Mouse (Mus musculus): ENCODE measurements around the gene Pcdh9.

GRCm38 (mm10) chr14:93070140-93070539, 820.3 kb downstream of the Pcdh9 start:
- TF ChIP-seq CTCF (IDR thresholded peaks at IDR 0.05; ENCODE audit: extremely low read depth, insufficient read length, insufficient replicate concordance, low read depth, low read length) (no peak), POLR2A (IDR thresholded peaks at IDR 0.05; ENCODE audit: low read depth, low read length) (no peak)

All from small intestine, adult 2 months (tissue).